Mouse (Mus musculus) kidney, adult 9 months (tissue): ENCODE results near the gene Gm16451.
"Not testable (repeated sequence)": the region's sequence is repeated elsewhere in the genome, so short reads cannot be mapped to it uniquely, and the experiment has no call there.

Experiments used
- DNase-seq: peaks from one replicate; pipeline ENCODE4 v3.0.0; 2022

Gm16451 gene

GRCm38 (mm10) chr7:22118145-22118544 is at the start of gene Gm16451:
Gene Gm16451, minus strand, starts transcription at chr7:22118245.
- not testable (repeated sequence) for DNase-seq

DNA sequence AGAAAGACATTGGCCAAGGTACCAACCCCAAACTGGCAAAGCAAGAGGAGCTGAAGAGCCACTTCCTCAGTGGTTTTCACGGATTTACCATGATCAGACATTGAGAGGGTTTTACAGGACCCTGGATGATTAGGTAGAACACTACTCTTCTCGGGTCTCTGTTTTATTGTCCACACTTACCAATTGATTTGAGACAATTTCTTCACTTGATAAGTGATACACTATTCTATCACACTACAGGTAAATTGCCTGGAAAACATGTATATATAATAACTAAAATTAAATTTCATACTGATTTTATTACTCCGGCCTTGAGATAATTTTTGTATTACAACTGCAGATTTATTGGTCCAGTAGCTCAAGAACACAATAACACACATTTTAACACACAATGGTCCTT is 45.9 kb upstream of the Gm16451 start, which contains the start of gene Vmn1r142:
Gene Vmn1r142, minus strand, starts transcription at position 101 of the 400 bp plus-strand sequence.
- DNase-seq, result not testable (repeated sequence)

GRCm38 (mm10) chr7:22134641-22135040 is 16.6 kb upstream of the Gm16451 start, which contains the start of gene Gm10666:
Gene Gm10666, minus strand, starts transcription at chr7:22134741.
- DNase-seq, result not testable (repeated sequence)

DNA sequence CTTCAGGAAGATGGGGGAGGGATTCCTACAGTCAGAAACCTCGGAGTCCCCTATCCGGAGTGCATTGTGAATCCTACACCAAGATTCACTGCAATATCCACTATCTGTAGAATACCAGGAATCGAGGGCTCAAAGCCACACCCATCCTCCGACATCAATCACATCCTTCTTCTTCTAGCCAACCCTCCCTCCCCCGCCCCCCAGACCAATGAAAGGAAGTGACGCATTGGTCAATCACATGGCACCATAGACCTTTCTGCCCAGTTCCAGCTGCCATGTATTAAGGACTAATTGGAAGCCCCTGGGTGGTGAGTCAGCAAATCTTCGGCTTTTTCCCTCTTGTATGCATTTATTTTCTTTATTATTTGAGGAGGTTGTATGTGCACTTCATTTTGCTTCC is 49.3 kb downstream of the Gm16451 start, which contains the start of gene Vmn1r139:
Gene Vmn1r139, plus strand, starts transcription at position 301 of the 400 bp plus-strand sequence.
- DNase-seq, result not testable (repeated sequence)
